13 mouse cellular contexts compared by ENCODE assay signal in the genomic region with DNA sequence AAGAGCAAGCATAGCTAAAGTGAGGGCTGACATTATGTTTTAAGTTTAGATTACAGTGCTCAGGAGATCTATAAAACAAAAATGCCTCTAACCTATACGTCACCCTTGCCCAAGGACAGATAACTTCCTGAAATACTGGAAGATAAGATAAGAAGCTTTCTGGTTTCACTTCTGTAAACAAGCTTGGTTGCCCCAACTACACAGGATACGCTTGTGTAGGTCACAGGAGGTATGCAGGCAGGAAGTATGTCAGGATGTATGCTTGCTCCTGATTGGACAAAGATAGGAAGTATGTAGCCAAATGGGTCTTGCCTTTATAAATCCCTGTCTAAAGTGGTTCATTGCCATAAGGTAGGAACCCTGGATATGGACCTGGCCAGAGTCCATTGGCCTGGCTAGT. TPM values are rescaled to one million over a fixed set of nuclear protein-coding genes. Genes with fewer than 3 reads are reported as not detected.
DNase-seq lines count a peak whose midpoint lies in the region; ATAC-seq and TF ChIP-seq lines count a peak whose summit lies in the region.
"Had no signal": no experiment of that assay in that cellular context is flagged by ENCODE, and none has a peak within 500 bp of the region (broad histone marks: within the 10 kb centered on the region; RNA-seq: fewer than 3 reads in every experiment).

No protein-coding gene starts in this region.

- no peaks in the 10 kb centered on the region for H3K79me2 ChIP-seq in liver, adult 2 months (ENCODE audit: control insufficient read depth, insufficient read depth, low read length)

- no peak for TF ChIP-seq CTCF in liver, adult 2 months (IDR thresholded peaks at IDR 0.05; ENCODE audit: low read depth, low read length)
- TF ChIP-seq CTCF in G1E (IDR thresholded peaks at IDR 0.05; ENCODE audit: low read depth, low read length): no peak

- H3K9ac ChIP-seq in liver, adult 2 months (ENCODE audit: low read depth, low read length): no peak overlapping the region
- no peak overlapping the region for H3K9ac ChIP-seq in liver, embryonic 11.5 days (ENCODE audit: low read depth, low read length)
- H3K9ac ChIP-seq: limb, embryonic 12.5 days had no signal

- DNase-seq in liver, adult 2 months (ENCODE audit: extremely low read depth, low read depth, low spot score): peak; percentile 21
- no peak for DNase-seq in liver
- peak; percentile 40 for DNase-seq in G1E (ENCODE audit: low spot score)
- DNase-seq in liver, embryonic 11.5 days (ENCODE audit: low spot score): no peak
- DNase-seq in Muller cell, postnatal 12 days (ENCODE audit: inconsistent ontology term): no peak
- no peak for DNase-seq in right cerebral cortex, postnatal 14 days
- DNase-seq: adrenal gland, adult 2 months; gastrocnemius, postnatal 14 days had no signal

- no peaks in the 10 kb centered on the region for H3K9me3 ChIP-seq in G1E (replicated peaks)
- H3K9me3 ChIP-seq in liver, embryonic 11.5 days (ENCODE audit: control insufficient read depth, low read length): no peaks in the 10 kb centered on the region
- H3K9me3 ChIP-seq: forebrain, embryonic 10.5 days; limb, embryonic 12.5 days had no signal

- H3K27ac ChIP-seq in liver, adult 2 months (replicated peaks; ENCODE audit: insufficient read depth, low read depth, low read length): no peak overlapping the region
- H3K27ac ChIP-seq in liver, embryonic 11.5 days (ENCODE audit: low read depth, low read length): no peak overlapping the region
- H3K27ac ChIP-seq: forebrain, embryonic 10.5 days; limb, embryonic 12.5 days had no signal

- H3K4me1 ChIP-seq in liver, adult 2 months (ENCODE audit: control insufficient read depth, insufficient read depth, low read length): peaks cover 5% of the 10 kb centered on the region; the same call in 1 of the 2 replicates
- peaks cover 17% of the 10 kb centered on the region for H3K4me1 ChIP-seq in G1E (ENCODE audit: insufficient read depth, low read depth, low read length)
- no peaks in the 10 kb centered on the region for H3K4me1 ChIP-seq in liver, embryonic 11.5 days (replicated peaks; ENCODE audit: control insufficient read depth, insufficient read depth, low read length)
- H3K4me1 ChIP-seq: forebrain, embryonic 10.5 days; limb, embryonic 12.5 days had no signal

- no peak overlapping the region for H3K4me2 ChIP-seq in liver, embryonic 11.5 days
- H3K4me2 ChIP-seq: limb, embryonic 12.5 days had no signal

- WGBS in liver, adult 2 months: 65% methylated on average over 2 of the region's 2 CpGs
- 27% methylated on average over 2 of the region's 2 CpGs for WGBS in liver, embryonic 11.5 days

- H3K27me3 ChIP-seq in liver, adult 2 months (ENCODE audit: control insufficient read depth, insufficient read depth, low read length): no peaks in the 10 kb centered on the region
- peaks cover 3% of the 10 kb centered on the region; the same call in 1 of the 2 replicates for H3K27me3 ChIP-seq in G1E (ENCODE audit: insufficient read depth, low read length)
- no peaks in the 10 kb centered on the region for H3K27me3 ChIP-seq in liver, embryonic 11.5 days (replicated peaks; ENCODE audit: control insufficient read depth, insufficient read depth, low read length)
- H3K27me3 ChIP-seq: limb, embryonic 12.5 days had no signal

- no peak overlapping the region for H3K4me3 ChIP-seq in liver, adult 2 months (ENCODE audit: insufficient read depth, low read depth, low read length)
- H3K4me3 ChIP-seq in G1E (ENCODE audit: low read depth, low read length): no peak overlapping the region; the same call in 1 of the 2 replicates
- no peak overlapping the region for H3K4me3 ChIP-seq in liver, embryonic 11.5 days (ENCODE audit: low read depth, low read length)
- H3K4me3 ChIP-seq: forebrain, embryonic 10.5 days; limb, embryonic 12.5 days had no signal

- peak; percentile 93 for ATAC-seq in G1E (ENCODE audit: extremely low read depth, insufficient number of reproducible peaks, low FRiP score, poor library complexity, severe bottlenecking)
- ATAC-seq in liver, embryonic 11.5 days (replicated peaks; ENCODE audit: low FRiP score): peak; percentile 47; the same call in 1 of the 2 replicates
- ATAC-seq in neutrophil, adult 5-6 weeks (ENCODE audit: extremely low read depth, insufficient number of reproducible peaks, low FRiP score, poor library complexity, severe bottlenecking): peak; percentile 95
- no peak for ATAC-seq in frontal cortex, adult (ENCODE audit: low TSS enrichment)
- ATAC-seq: hindbrain, embryonic 16.5 days had no signal

- no peaks in the 10 kb centered on the region for H3K36me3 ChIP-seq in liver, adult 2 months (ENCODE audit: control insufficient read depth, insufficient read depth, low read length)
- no peaks in the 10 kb centered on the region for H3K36me3 ChIP-seq in G1E (replicated peaks)
- no peaks in the 10 kb centered on the region for H3K36me3 ChIP-seq in liver, embryonic 11.5 days (ENCODE audit: control insufficient read depth, insufficient read depth, low read length)
- H3K36me3 ChIP-seq: forebrain, embryonic 10.5 days; limb, embryonic 12.5 days had no signal

- no peak for TF ChIP-seq POLR2A in liver, adult 2 months (IDR thresholded peaks at IDR 0.05; ENCODE audit: extremely low read depth, insufficient read depth, low read length)

RNA-seq across cellular contexts. Expression of gene Ocln, which starts 23.4 kb away (rescaled TPM):
- 51.9 and 52.3 TPM in 2 replicates for total RNA-seq in liver, adult 2 months (2014; rRNA removed)
- 6.1 and 7.3 TPM in 2 replicates for polyA plus RNA-seq in liver, adult 2 months (2012; rRNA removed)
- not detected in 2 replicates for total RNA-seq in G1E (2014; fragmentation: Nextera tagmentation)
- total RNA-seq in G1E (2017): 0.06 and 0.27 TPM in 2 replicates
- not detected in 2 replicates for polyA plus RNA-seq in G1E (2012)
- 8.5 and 9.4 TPM in 2 replicates for polyA plus RNA-seq in liver, embryonic 11.5 days (2014; fragmentation: Nextera tagmentation; extraction: Ambion mirVana)
- 0.47 TPM in 1 of 2 replicates, not detected in the other for total RNA-seq in neutrophil, adult 5-6 weeks (2017)

RNA-seq across cellular contexts. Expression of gene Marveld2, which starts 40.8 kb away (rescaled TPM):
- 6.2 and 9.5 TPM in 2 replicates for total RNA-seq in liver, adult 2 months (2014; rRNA removed)
- polyA plus RNA-seq in liver, adult 2 months (2012; rRNA removed): 6.4 and 8.6 TPM in 2 replicates
- 1.4 and 2.8 TPM in 2 replicates for total RNA-seq in G1E (2014; fragmentation: Nextera tagmentation)
- total RNA-seq in G1E (2017): 1.9 and 2.7 TPM in 2 replicates
- polyA plus RNA-seq in G1E (2012): 0.35 and 0.40 TPM in 2 replicates
- 9.1 and 9.5 TPM in 2 replicates for polyA plus RNA-seq in liver, embryonic 11.5 days (2014; fragmentation: Nextera tagmentation; extraction: Ambion mirVana)
- 9.8 TPM in 2 replicates for total RNA-seq in neutrophil, adult 5-6 weeks (2017)

Comparison
In these comparisons a context has a peak if more than half of its experiments do, and no peak if none do; other contexts are left out.
1. DNase-seq: peak in liver, adult 2 months (single experiment) and G1E (single experiment); none in liver (single experiment), liver, embryonic 11.5 days (single experiment), Muller cell, postnatal 12 days (single experiment) and right cerebral cortex, postnatal 14 days (single experiment).
2. RNA of gene Ocln, which starts 23.4 kb away (total RNA-seq): 51.9 to 52.3 TPM in liver, adult 2 months; 0.47 TPM in neutrophil, adult 5-6 weeks and 0.06 to 0.27 TPM in G1E; every median in the first group is over 10 times any median in the second.